21 mouse cellular contexts compared by ENCODE assay signal in genomic region chr1:91685031-91685430, GRCm38 (mm10).
DNase-seq lines count a peak whose midpoint lies in the region; TF ChIP-seq lines count a peak whose summit lies in the region.
"Had no signal": no experiment of that assay in that cellular context is flagged by ENCODE, and none has a peak within 500 bp of the region (broad histone marks: within the 10 kb centered on the region; RNA-seq: fewer than 3 reads in every experiment).

No protein-coding gene starts in this region.

- peak; percentile 24 for DNase-seq in embryo, embryonic 10 days (ENCODE audit: low spot score)
- DNase-seq in embryo, embryonic 10.5 days (ENCODE audit: low spot score): no peak
- DNase-seq in embryo, embryonic 11.5 days (ENCODE audit: low read depth, low spot score): peak; percentile 16
- DNase-seq in mesoderm, embryonic 11.5 days (ENCODE audit: low read depth, low spot score): peak; percentile 44
- DNase-seq in gastrocnemius, adult 8-10 months (ENCODE audit: low spot score in 2 of 2): no peak
- DNase-seq in lung, postnatal 4 days: no peak
- no peak for DNase-seq in frontal cortex, postnatal 36 days (ENCODE audit: low spot score in 2 of 2)
- DNase-seq: cerebellum, adult 2 months; cerebellum, postnatal 36 days; heart, postnatal 4 days; liver, postnatal 0 days; lung, postnatal 10 days; right cerebral cortex, postnatal 14 days; thymus, adult 18-20 months had no signal

- TF ChIP-seq CTCF in embryonic fibroblast, embryonic 13.5 days (IDR thresholded peaks at IDR 0.05; ENCODE audit: borderline replicate concordance, insufficient read depth, low read length): no peak

- H3K4me3 ChIP-seq in embryonic fibroblast, embryonic 13.5 days (ENCODE audit: insufficient read depth, low read length): no peak overlapping the region
- H3K4me3 ChIP-seq: heart, embryonic 13.5 days; hindbrain, embryonic 15.5 days; intestine, embryonic 15.5 days; megakaryocyte, embryonic 14.5 days; neural tube, embryonic 13.5 days; stomach, embryonic 15.5 days had no signal

- peaks cover 9% of the 10 kb centered on the region for H3K4me1 ChIP-seq in embryonic fibroblast, embryonic 13.5 days (ENCODE audit: control insufficient read depth, insufficient read depth, low read length)
- H3K4me1 ChIP-seq: heart, embryonic 13.5 days; hindbrain, embryonic 15.5 days; intestine, embryonic 15.5 days; megakaryocyte, embryonic 14.5 days; stomach, embryonic 15.5 days had no signal

- TF ChIP-seq POLR2A in embryonic fibroblast, embryonic 13.5 days (IDR thresholded peaks at IDR 0.05; ENCODE audit: low read depth, low read length): no peak

- 0 out of 2 replicates have a peak overlapping the region, but pooled peaks have one; percentile 7 for H3K27ac ChIP-seq in embryonic fibroblast, embryonic 13.5 days (ENCODE audit: insufficient read depth, low read length)
- H3K27ac ChIP-seq: heart, embryonic 13.5 days; hindbrain, embryonic 15.5 days; intestine, embryonic 15.5 days; neural tube, embryonic 13.5 days; stomach, embryonic 15.5 days had no signal

Comparison
In these comparisons a context has a peak if more than half of its experiments do, and no peak if none do; other contexts are left out.
1. DNase-seq: peak in embryo, embryonic 10 days (single experiment), embryo, embryonic 11.5 days (single experiment) and mesoderm, embryonic 11.5 days (single experiment); none in embryo, embryonic 10.5 days (single experiment), gastrocnemius, adult 8-10 months (0 of 2), lung, postnatal 4 days (0 of 2) and frontal cortex, postnatal 36 days (0 of 2).